Mouse (Mus musculus): ENCODE measurements around the gene Kdm6b. TPM values are rescaled to one million over a fixed set of nuclear protein-coding genes. Genes with fewer than 3 reads are reported as not detected.

Gene Kdm6b
- total and polyA plus RNA-seq, 3 experiments, result 4.8 to 145 (median 111) TPM

GRCm38 (mm10) chr11:69411538-69412203 is 1.8 kb downstream of the Kdm6b start:
- TF ChIP-seq CTCF (IDR thresholded peaks at IDR 0.05; ENCODE audit: low read depth, low read length) (no peak), GATA2 (IDR thresholded peaks at IDR 0.05; ENCODE audit: borderline replicate concordance, low read depth, low read length) (no peak)
- 0 out of 2 replicates have a peak, but pooled peaks have one; percentile 4 for ATAC-seq (ENCODE audit: extremely low read depth, insufficient number of reproducible peaks, low FRiP score, poor library complexity, severe bottlenecking)
- peak; percentile 52 for DNase-seq (ENCODE audit: low spot score)
- H3K4me3 ChIP-seq (ENCODE audit: low read depth, low read length), result peak overlapping the region; percentile 82
- peaks cover 81% of the 10 kb centered on the region for H3K4me1 ChIP-seq (ENCODE audit: insufficient read depth, low read depth, low read length)
- peaks cover 51% of the 10 kb centered on the region for H3K36me3 ChIP-seq (replicated peaks)
- H3K9me3 ChIP-seq (replicated peaks), result no peaks in the 10 kb centered on the region
- no peaks in the 10 kb centered on the region for H3K27me3 ChIP-seq (ENCODE audit: insufficient read depth, low read length)

- H3K4me3 ChIP-seq (ENCODE audit: low read depth, low read length), result peak overlapping the region; percentile 82
- no peaks in the 10 kb centered on the region for H3K27me3 ChIP-seq (ENCODE audit: insufficient read depth, low read length)
- ATAC-seq (ENCODE audit: extremely low read depth, insufficient number of reproducible peaks, low FRiP score, poor library complexity, severe bottlenecking) (no peak), DNase-seq (ENCODE audit: low spot score) (peak; percentile 64)
- TF ChIP-seq CTCF (IDR thresholded peaks at IDR 0.05; ENCODE audit: low read depth, low read length), result no peak
- TF ChIP-seq GATA2 (IDR thresholded peaks at IDR 0.05; ENCODE audit: borderline replicate concordance, low read depth, low read length), result no peak
- peaks cover 86% of the 10 kb centered on the region for H3K4me1 ChIP-seq (ENCODE audit: insufficient read depth, low read depth, low read length)
- H3K9me3 ChIP-seq (replicated peaks), result no peaks in the 10 kb centered on the region
- H3K36me3 ChIP-seq (replicated peaks), result peaks cover 57% of the 10 kb centered on the region
Measured at GRCm38 (mm10) chr11:69411073-69411535, 2.4 kb downstream of the Kdm6b start.

GRCm38 (mm10) chr11:69410310-69411072 is 3.0 kb downstream of the Kdm6b start:
- no peak for DNase-seq (ENCODE audit: low spot score)
- Histone ChIP-seq H3K9me3 (replicated peaks) (no peaks in the 10 kb centered on the region), H3K27me3 (ENCODE audit: insufficient read depth, low read length) (no peaks in the 10 kb centered on the region), H3K36me3 (replicated peaks) (peaks cover 63% of the 10 kb centered on the region), H3K4me3 (ENCODE audit: low read depth, low read length) (peak overlapping the region; percentile 82), H3K4me1 (ENCODE audit: insufficient read depth, low read depth, low read length) (peaks cover 88% of the 10 kb centered on the region)
- no peak for TF ChIP-seq CTCF (IDR thresholded peaks at IDR 0.05; ENCODE audit: low read depth, low read length)
- no peak for TF ChIP-seq POLR2AphosphoS5 (IDR thresholded peaks at IDR 0.05; ENCODE audit: insufficient replicate concordance, low read depth, low read length)
- TF ChIP-seq GATA1 (IDR thresholded peaks at IDR 0.05; ENCODE audit: borderline replicate concordance, low read length), result no peak
- no peak for TF ChIP-seq TAL1 (conservative IDR thresholded peaks at IDR 0.05; ENCODE audit: low read depth, low read length)
- TF ChIP-seq GATA2 (IDR thresholded peaks at IDR 0.05; ENCODE audit: borderline replicate concordance, low read depth, low read length), result no peak
- no peak for ATAC-seq (ENCODE audit: extremely low read depth, insufficient number of reproducible peaks, low FRiP score, poor library complexity, severe bottlenecking)

GRCm38 (mm10) chr11:69410045-69410309 is 3.5 kb downstream of the Kdm6b start:
- no peak for ATAC-seq (ENCODE audit: extremely low read depth, insufficient number of reproducible peaks, low FRiP score, poor library complexity, severe bottlenecking)
- H3K4me1 ChIP-seq (ENCODE audit: insufficient read depth, low read depth, low read length), result peaks cover 82% of the 10 kb centered on the region
- no peaks in the 10 kb centered on the region for H3K27me3 ChIP-seq (ENCODE audit: insufficient read depth, low read length)
- peak; percentile 42; the same call in 1 of the 2 replicates for TF ChIP-seq POLR2AphosphoS5 (IDR thresholded peaks at IDR 0.05; ENCODE audit: insufficient replicate concordance, low read depth, low read length)
- TF ChIP-seq CTCF (IDR thresholded peaks at IDR 0.05; ENCODE audit: low read depth, low read length), result no peak
- DNase-seq (ENCODE audit: low spot score), result no peak
- no peaks in the 10 kb centered on the region for H3K9me3 ChIP-seq (replicated peaks)
- peaks cover 66% of the 10 kb centered on the region for H3K36me3 ChIP-seq (replicated peaks)
- peak overlapping the region; percentile 82 for H3K4me3 ChIP-seq (ENCODE audit: low read depth, low read length)

- peak; percentile 85 for DNase-seq (ENCODE audit: low spot score)
Measured at GRCm38 (mm10) chr11:69409378-69410044, 4.0 kb downstream of the Kdm6b start.

GRCm38 (mm10) chr11:69408541-69409377 is 4.7 kb downstream of the Kdm6b start:
- Histone ChIP-seq H3K27me3 (ENCODE audit: insufficient read depth, low read length) (no peaks in the 10 kb centered on the region), H3K4me1 (ENCODE audit: insufficient read depth, low read depth, low read length) (peaks cover 77% of the 10 kb centered on the region), H3K9me3 (replicated peaks) (no peaks in the 10 kb centered on the region), H3K4me3 (ENCODE audit: low read depth, low read length) (peak overlapping the region; percentile 82), H3K36me3 (replicated peaks) (peaks cover 72% of the 10 kb centered on the region)
- peak; percentile 97 for DNase-seq (ENCODE audit: low spot score)
- TF ChIP-seq TAL1 (conservative IDR thresholded peaks at IDR 0.05; ENCODE audit: low read depth, low read length) (no peak), GATA2 (IDR thresholded peaks at IDR 0.05; ENCODE audit: borderline replicate concordance, low read depth, low read length) (0 out of 2 replicates have a peak, but pooled peaks have one; percentile 15)
- ATAC-seq (ENCODE audit: extremely low read depth, insufficient number of reproducible peaks, low FRiP score, poor library complexity, severe bottlenecking), result peak; percentile 65

More at GRCm38 (mm10) chr11:69409378-69410044, 4.0 kb downstream of the Kdm6b start:
- peaks cover 78% of the 10 kb centered on the region for H3K4me1 ChIP-seq (ENCODE audit: insufficient read depth, low read depth, low read length)
- peaks cover 70% of the 10 kb centered on the region for H3K36me3 ChIP-seq (replicated peaks)
- no peaks in the 10 kb centered on the region for H3K9me3 ChIP-seq (replicated peaks)
- no peaks in the 10 kb centered on the region for H3K27me3 ChIP-seq (ENCODE audit: insufficient read depth, low read length)
- peak overlapping the region; percentile 82 for H3K4me3 ChIP-seq (ENCODE audit: low read depth, low read length)
- peak; percentile 48 for ATAC-seq (ENCODE audit: extremely low read depth, insufficient number of reproducible peaks, low FRiP score, poor library complexity, severe bottlenecking)
- no peak for TF ChIP-seq CTCF (IDR thresholded peaks at IDR 0.05; ENCODE audit: low read depth, low read length)
- no peak for TF ChIP-seq GATA2 (IDR thresholded peaks at IDR 0.05; ENCODE audit: borderline replicate concordance, low read depth, low read length)
- no peak for TF ChIP-seq POLR2AphosphoS5 (IDR thresholded peaks at IDR 0.05; ENCODE audit: insufficient replicate concordance, low read depth, low read length)
- no peak for TF ChIP-seq TAL1 (conservative IDR thresholded peaks at IDR 0.05; ENCODE audit: low read depth, low read length)
- no peak for TF ChIP-seq GATA1 (IDR thresholded peaks at IDR 0.05; ENCODE audit: borderline replicate concordance, low read length)
